ENCODE assay signal across 24 mouse cellular contexts in the genomic region with DNA sequence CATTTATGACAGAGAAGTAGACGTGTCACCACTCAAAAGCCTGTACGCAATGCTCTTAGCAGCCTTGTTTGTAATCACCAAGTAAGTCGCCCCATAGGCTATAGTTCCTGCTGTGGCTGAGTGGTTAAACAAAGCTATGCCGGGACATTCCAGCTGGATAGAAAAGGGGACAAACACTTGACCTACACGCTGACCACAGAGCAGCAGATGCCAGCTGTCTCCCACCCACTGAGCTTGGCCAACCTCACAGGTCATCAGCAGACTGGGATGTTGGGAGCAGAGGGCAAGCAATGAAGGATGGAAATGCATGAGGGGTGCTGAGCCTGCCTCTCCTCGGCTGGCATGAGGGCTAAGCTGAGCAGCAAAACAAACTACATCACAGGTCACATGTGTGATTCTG.
"Had no signal": no experiment of that assay in that cellular context is flagged by ENCODE, and none has a peak within 500 bp of the region (broad histone marks: within the 10 kb centered on the region; RNA-seq: fewer than 3 reads in every experiment).

No protein-coding gene starts in this region.

- H3K36me3 ChIP-seq: heart, embryonic 10.5 days; heart, embryonic 12.5 days; hindbrain, embryonic 13.5 days; intestine, embryonic 15.5 days; kidney, embryonic 15.5 days; limb, embryonic 13.5 days; limb, embryonic 15.5 days had no signal

- H3K4me1 ChIP-seq: heart, embryonic 10.5 days; heart, embryonic 12.5 days; intestine, embryonic 15.5 days; kidney, embryonic 15.5 days; limb, embryonic 13.5 days; limb, embryonic 15.5 days had no signal

- DNase-seq: gastrocnemius, adult 2 months; gastrocnemius, postnatal 10 days; gastrocnemius, postnatal 25 days; heart, adult 18-20 months; heart, postnatal 10 days; heart, postnatal 4 days; kidney, adult 11 months; kidney, adult 2 months; kidney, adult 9 months; kidney, postnatal 14 days; kidney, postnatal 36 days; layer of hippocampus, adult 9-11 months; layer of hippocampus, postnatal 36 days; left cerebral cortex, postnatal 4 days had no signal

- H3K4me2 ChIP-seq: heart, embryonic 12.5 days; hindbrain, embryonic 13.5 days; intestine, embryonic 15.5 days; kidney, embryonic 15.5 days; limb, embryonic 13.5 days; limb, embryonic 15.5 days had no signal

- H3K4me3 ChIP-seq: gastrocnemius, adult 2 months; heart, embryonic 10.5 days; heart, embryonic 12.5 days; hindbrain, embryonic 13.5 days; intestine, embryonic 15.5 days; kidney, embryonic 15.5 days; limb, embryonic 13.5 days; limb, embryonic 15.5 days had no signal

- H3K27ac ChIP-seq: gastrocnemius, adult 2 months; heart, embryonic 10.5 days; hindbrain, embryonic 13.5 days; intestine, embryonic 15.5 days; kidney, embryonic 15.5 days; kidney, postnatal 0 days; limb, embryonic 13.5 days; limb, embryonic 15.5 days had no signal

- H3K9ac ChIP-seq: heart, embryonic 12.5 days; hindbrain, embryonic 13.5 days; intestine, embryonic 15.5 days; kidney, embryonic 15.5 days; limb, embryonic 13.5 days; limb, embryonic 15.5 days had no signal

- H3K9me3 ChIP-seq: heart, embryonic 10.5 days; heart, embryonic 12.5 days; hindbrain, embryonic 13.5 days; intestine, embryonic 15.5 days; kidney, embryonic 15.5 days; limb, embryonic 13.5 days; limb, embryonic 15.5 days had no signal

- H3K27me3 ChIP-seq: heart, embryonic 12.5 days; hindbrain, embryonic 13.5 days; intestine, embryonic 15.5 days; kidney, embryonic 15.5 days; limb, embryonic 13.5 days; limb, embryonic 15.5 days had no signal

- ATAC-seq: hindbrain, embryonic 16.5 days; inflammation-experienced regulatory T-cells, adult 6 months; intestine, embryonic 15.5 days had no signal
